Mouse (Mus musculus) heart, adult 11 months (tissue): ENCODE data around the gene Nadk2.
A peak's percentile ranks its signal among the peaks of the same experiment; 100 is the strongest.

Experiments used
- DNase-seq: peaks from one replicate; pipeline ENCODE4 v3.0.0; 2022

Gene Nadk2

DNA sequence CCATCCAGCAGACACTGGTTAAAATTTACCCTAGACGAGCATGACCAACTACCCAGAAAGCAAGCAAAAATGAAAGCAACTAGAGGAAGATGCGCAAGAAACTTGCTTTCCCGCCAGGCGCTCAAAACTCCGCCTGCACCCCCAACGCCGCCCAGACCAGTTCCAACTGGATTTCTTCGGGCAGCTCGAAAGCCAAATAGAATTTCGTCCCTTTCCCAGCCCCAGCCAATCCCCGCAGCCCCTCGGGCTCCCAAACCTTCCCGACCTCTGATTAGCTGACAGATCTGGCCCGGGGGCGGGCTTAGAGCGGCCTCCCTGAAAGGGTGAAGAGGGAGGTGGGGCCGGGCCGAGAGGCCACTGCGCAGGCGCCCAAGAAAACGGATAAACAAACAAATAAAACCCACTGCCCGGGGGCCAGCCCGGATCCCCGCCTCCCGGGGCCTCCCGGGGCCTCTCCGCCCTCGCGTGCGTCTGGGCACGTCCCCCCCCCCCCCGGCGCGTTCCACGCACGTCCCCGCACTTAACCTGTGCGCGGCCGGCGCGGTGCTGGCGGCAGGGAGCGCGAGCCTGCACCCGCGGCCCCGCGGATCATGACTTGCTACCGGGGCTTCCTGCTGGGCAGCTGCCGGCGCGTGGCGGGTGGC is at the start of gene Nadk2:
Nadk2 (plus strand) TSS at position 349 of the 644 bp plus-strand sequence.
- peak; percentile 100 for DNase-seq

DNA sequence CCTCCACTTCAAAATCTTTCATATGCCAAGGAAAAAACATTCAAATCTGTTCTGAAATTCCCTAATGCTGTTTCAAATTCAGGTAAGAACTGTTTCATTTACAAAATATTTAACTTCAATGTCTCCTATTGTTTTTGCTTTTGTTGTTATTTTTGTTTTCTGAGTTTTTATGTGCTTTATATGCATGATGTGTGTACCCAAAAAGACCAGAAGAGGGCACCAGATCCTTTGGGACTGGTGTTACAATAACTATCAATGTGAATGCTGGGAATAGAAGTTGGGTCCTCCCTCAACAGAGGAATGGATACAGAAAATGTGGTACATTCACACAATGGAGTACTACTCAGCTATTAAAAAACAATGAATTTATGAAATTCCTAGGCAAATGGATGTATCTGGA is 15.4 kb upstream of the Nadk2 start:
- DNase-seq: no peak

DNA sequence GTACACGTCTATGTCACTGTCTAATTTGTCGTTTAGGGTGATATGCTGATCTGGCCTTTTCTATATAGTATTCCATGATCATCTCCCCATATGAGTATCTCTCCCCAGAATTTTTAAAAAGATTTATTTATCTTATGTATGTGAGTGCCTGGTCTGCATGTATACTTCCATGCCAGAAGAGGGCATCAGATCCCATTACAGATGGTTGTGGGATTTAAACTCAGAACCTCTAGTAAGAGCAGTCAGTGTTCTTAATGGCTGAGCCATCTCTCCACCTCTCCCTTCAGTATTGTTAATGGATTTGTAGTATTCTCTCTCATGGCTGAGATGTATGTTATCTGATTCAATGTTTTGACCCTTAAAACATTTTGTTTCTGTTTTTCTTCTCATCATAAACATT is 11.2 kb upstream of the Nadk2 start:
- DNase-seq: no peak

DNA sequence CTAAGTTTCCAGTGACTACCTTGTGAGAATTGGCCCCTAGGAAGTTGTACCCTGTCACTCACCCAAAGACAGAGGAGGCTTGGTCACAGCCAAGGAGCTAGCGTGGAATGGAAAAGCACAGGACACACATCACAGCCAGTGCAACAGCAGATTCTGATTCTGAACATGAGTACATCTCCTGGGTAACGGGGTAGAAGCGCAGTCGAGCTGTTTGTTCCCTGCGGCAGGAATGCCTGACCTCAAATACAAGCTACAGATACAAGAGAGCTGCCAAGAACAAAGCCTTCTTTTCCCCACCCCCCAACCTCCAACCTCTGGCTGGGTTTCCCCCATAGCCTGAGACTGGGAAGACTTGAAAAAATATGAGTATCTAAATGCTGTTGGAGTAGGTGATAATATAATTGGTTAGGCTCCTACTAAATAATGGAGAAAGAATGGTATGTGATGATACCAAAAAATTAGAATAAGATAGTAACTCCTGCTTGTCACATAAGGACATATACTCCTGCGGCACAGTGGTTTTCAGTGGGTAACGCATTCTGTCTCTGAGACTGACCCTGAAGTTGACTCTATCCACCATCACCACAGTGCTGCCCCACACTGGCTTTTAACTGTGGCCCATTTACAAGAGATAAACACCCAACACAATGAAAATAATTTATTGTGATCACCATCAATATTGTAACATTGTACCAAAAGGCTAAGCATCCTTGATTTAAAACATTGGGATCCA is 9.7 kb upstream of the Nadk2 start:
- no peak for DNase-seq

DNA sequence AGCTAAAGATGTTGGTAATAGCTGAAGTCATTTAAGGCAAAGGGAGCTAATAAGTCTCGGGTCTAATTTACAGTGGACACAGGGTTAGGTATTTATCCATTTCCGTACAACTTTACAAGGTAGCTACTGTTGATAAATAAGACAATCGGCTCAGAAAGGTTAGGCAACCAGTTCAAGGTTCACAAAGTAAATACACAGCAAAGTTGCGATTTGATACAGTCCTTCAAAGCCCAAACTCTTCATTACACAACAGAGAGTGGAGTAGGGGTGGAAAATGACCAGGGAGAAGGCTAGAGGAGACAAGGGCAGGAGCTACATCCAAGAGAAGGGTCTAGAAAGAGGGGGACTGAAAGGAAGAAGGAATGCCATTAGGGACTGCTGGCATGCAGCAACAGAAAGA is 2.2 kb upstream of the Nadk2 start:
- no peak for DNase-seq

DNA sequence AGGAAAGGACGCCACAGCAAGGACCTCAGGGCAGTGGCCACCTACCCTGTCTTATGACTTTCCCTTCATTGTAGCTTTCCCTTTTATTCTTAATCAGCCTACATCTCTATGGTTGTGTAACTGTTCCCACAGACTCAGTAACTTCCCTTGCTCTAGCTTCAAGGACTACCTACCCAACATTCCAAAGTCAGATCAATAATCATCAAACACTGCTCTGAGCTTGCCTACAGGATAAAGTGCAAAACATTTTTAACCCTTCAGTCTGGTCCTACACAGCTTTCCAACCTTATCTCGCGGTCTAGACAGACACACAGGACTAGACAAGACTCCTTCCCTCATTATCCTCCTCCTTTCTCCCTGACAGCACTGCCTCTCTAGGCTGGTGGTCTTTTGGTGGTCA is 707 bp upstream of the Nadk2 start:
- no peak for DNase-seq

DNA sequence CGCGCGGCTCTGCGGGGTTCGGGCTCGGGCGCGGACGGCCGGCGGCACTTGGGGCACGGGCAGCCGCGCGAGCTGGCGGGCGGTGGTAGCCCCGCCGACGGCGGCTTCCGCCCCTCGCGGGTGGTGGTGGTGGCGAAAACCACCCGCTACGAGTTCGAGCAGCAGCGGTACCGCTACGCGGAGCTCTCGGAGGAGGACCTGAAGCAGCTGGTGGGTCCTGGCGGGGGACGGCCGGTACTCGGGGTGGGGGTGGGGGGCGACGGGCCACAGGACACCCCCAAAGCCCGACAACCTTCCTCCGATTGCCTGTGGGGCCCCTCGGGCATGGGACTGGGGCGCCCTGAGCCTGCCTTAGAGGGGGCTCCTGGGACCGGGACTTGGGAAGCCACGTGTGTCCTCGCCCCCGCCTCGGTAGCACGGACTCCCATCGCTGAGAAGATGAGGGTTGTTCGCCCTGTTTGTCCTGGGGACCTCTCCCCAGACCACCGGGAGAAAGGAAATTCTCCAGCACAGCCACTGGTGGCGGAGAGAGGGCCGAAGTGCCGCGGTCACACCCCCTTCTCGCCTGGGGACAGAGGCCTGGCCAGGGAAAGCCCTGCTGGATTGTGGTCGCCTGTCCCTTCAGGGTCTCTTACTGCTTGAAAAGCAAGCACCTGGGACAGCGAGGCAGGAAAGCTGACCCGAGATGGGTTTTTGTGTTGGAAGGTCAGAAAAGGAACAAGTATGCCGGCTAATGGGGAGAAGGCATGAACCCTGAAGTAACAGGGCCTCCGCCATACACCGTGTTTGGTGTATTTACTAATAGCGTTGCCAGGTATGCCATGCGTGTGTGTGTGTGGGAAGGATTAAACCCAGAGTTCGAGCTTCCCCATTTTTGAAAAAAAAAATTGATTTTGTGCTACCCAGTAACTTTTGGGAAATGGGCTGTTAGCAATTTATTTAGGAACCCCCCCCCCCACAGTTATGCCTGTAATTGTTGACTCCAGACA is 790 bp downstream of the Nadk2 start:
- DNase-seq: peak; percentile 96

DNA sequence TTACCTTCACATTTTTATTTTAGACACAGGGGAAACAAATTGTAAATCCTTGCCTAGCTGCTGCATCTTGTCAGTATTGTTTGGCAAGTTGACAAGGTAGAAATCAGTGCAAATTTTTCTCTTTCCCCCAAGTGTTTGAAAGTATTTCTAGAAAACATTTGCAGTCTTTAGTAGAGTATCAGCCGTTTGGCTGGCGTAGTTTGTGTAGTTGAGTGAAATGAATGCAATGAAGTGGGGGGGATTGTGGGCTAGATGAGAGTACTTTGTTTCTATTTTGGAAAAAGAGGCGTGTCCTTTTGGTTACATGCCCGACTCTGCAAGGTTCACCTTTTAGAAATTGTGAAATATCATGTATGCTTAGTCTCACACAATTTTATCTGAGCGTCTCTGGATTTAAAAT is 1.6 kb downstream of the Nadk2 start:
- DNase-seq: no peak

DNA sequence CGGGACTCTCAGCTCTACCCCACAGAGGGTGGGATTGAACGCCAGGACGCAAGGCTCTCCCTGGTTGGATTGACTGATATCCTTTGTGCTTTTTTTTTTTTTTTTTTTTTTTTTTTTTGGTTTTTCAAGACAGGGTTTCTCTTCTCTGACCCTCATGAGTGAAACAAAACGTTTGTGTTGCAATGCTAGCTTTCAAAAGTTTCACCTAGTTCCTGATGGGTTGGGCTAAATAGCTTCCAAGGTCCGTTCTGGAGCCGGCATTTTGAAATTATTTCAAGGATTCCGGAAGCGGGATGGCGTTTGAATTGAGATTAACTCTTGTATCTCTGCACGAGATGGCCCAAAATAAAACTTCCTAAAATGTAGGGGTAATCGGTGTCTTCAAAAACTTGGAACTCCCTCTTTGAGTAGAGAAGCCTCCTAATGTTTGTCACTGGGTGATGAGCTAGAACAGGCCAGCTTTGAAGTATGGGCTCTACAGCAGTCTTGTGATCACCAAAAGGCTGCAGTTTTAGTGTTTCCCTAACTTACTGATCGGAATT is 2.1 kb downstream of the Nadk2 start:
- DNase-seq: no peak

DNA sequence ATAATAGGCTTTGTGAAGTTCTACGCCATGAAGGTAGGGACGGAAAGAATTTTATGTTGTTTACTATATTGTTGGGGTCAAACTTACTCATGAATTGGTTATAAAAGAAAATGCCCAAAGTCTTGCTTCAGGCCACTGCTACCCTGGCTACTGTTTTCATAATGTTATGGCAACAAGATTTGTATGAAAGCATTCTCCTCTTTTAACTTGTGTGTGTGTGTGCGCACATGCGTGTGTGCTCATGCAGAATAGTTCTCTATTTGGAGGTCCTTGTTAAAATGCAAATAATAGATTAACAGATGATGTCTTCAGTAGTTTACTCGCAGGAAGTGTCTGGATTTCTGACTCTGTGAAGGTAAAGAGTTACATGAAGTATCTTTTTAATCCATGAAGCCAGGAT is 2.6 kb downstream of the Nadk2 start:
- DNase-seq: no peak

DNA sequence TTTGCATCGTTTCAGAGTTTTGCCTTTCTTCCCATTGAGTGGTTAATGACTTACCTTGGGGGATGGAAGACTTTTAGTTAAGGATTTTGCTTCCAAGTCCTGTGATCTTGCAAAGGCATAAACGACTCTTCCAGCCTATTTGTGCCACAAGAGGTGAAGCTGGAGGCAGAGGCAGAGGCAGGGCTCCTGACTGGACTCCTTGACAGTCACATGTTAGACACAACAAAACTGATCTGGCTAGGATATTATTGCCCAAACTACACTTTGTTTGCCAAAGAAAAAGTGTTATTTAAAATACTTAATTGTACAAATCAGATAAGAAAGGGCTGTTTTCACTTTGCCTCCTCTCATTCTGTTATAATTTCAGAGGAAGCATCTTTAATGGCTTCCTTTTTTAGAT is 3.1 kb downstream of the Nadk2 start:
- DNase-seq: no peak

DNA sequence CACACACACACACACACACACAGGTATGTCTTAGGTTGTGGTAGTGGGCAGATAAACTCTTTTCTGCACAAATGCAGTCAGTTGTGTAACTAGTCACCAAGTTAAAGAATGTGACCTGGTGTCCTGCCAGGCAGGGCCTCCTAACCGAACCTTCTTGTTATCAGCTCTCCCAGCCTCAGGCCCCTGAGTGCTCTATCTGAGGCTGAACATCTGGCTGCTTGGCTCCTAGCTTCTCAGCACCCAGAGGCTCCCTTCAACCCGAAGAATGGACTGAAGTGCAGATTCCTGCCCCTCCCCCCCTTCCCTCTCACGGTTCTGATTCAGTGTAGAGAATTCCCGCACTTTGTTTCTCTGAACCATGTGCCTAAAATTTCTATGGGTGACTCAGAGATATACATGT is 3.6 kb downstream of the Nadk2 start:
- peak; percentile 93 for DNase-seq

DNA sequence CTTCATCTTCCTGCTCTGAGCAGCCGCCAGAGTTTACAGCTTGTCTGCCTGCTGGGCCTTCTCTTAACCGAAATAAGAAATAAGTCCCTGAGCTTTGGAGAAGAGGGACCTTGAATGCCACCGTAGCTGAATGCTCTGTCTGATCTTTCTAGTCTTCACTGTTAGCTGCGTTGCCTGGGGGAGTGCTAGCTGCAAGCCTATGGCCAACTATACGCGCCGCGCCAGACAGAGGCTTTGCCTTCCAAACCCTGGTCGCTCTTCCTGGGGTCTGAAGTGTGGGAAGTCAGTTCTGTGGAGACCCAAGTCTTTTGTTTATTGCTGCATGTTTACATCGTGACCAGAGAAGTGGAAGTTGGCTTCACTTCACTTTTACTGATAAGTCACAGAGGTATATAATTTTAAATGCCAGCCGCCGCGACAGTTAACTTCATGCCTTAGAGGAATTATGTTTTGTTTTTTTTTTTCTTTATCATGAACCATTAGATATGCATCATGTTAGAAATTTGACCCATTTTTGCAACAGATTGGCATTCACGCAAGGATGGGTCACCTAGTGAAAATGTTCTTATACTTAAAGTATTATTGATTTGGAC is 4.6 kb downstream of the Nadk2 start:
- no peak for DNase-seq

DNA sequence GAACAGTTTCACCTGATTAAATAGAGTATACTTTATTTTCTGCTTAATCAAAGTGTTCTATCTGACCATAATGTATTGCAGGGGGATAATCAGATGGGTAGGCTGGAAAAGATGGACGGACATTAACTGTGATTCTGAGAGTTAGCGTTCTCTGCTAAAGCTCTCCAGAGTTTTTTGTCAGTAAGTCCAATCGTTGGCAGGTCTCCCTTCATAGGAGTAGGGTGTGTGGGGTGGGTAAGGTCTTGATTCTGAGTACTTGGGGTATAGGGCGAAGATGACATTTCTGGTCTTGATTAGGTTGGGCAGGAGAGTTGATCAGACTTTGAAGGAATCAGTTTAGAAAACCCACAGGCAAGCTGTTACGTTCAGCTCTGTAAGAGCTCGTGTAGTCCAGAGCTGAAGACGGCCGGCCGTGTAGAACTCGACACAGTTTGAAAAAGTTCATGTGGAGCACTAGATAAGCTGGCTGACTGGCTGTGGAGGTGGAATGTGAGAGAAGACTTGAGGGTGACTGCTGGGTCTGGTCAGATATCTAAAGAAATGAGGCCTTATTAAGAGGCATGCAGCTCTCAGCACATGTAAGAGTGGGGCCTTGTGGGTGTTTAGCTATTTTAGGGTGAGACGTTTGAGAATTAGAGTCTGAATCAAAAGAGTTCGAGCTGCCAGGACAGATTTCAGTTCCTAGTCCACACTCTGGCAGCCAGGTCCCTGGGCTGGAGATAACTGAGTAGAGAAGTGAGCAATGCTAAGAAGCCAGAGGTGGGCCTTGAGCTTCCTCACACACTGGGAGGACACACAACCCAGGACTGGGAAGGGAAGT is 7.6 kb downstream of the Nadk2 start:
- DNase-seq: peak; percentile 88

DNA sequence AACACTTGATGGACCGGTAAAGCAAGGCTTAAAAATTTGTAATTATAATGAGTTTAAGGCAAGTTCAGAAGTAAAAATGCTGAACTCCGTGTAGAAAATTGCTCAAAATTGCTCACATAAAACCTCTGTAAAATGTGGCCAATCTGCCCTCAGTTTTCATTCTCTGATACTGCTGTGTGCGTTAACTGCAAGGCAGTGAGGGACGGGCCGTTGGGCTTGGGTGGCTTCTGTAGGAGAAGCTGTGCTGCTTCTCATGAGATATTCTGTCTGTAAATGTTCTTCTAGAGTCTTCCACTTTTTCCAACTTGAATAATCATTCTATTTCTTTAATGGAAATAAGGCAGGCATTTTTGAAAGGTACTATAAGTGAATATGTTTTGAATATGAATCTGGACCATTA is 8.6 kb downstream of the Nadk2 start:
- no peak for DNase-seq

DNA sequence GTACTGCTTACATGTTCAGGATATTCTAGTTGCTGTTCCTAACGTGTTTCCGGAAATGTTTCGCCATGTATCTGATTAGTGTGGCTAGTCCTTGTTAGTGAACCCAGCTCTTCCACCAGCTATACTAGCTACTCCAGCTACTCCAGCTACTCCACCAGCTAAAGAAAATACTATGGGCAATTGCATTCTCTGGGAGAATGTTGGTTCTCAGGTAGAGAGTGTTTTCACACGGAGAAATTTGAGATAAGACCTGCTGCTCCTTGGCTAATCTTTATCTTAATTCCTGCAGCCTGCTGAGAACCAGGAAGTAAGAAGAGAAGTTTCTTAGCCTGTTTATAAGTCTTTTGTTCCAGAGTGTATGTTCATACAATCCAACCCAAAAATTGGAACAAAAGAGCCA is 9.1 kb downstream of the Nadk2 start:
- no peak for DNase-seq

DNA sequence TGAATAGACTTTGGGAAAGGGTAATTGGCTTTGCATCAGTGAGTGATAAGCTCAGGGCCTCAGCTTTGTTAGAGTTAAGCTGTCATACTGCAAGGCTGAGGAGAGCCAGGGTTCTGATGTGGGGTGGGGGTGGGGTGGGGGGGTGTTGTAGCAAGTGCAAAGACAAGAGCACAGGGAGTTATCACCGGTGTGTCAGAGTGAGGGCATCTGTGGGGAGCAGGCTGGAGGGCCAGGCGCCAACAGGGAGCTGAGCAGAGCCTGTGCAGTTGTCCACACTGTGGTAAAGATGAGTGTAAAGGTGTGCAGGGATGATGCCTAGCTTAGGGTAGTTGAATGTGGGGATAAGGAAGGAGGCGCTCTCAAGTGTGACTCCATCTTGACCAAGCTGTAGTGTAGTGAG is 10.2 kb downstream of the Nadk2 start:
- peak; percentile 46 for DNase-seq

DNA sequence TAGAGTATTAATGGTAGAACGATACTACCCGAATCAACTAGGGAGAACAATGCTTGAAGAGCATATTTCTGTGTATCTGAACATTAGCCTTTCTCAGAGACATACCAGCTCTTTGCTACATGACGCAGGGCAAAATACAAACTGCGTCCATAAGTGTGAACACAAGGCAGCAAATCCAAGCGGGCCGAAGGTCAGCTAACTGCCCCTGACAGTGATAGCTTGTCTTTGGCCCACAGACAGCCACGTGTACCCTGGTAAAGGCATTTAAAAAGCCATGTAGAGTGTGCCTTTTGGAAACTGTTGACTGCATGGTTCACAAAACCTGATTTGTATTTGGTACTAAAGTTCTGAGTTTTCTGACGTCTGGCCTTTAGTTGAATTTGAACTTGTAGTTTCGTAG is 11.7 kb downstream of the Nadk2 start:
- DNase-seq: peak; percentile 88

DNA sequence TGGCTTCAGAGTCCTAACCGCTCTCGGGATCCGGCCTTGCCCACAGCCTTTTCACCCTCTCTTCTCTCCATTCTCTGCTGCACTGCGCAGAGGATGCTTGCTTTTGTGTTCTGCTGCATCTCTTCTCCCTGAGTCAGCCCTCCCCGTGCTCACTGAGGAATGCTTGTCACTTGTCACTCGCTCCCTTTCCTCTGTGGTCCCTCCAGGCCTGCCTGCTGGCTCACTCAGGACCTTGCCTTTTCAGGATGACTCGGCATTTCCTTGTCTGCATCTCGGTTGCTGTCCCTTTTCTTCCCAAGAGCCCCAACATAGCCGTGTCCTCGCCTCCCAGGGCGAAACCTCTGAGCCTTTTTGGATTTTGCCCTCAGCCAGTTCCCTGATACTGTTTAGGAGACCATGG is 15.8 kb downstream of the Nadk2 start:
- DNase-seq: peak; percentile 91

DNA sequence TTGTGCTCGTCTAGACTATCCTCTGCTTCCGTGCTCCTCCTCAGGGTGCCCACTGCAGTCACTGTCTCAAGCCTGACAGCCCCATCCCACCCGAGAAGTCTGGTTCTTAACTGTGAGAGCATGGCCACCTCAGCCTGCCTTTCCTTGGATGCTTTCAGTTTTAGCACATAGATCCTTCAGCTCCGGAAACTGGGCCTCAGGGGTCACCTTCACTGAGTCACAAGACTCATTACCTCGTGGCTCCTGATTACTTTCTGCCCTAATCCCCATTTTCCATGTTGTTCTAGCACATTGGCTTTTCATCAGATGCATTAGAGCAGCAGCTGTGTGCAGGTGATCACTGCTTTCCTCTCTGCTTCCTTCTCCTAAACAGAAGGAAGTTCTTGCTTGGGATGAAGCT is 16.4 kb downstream of the Nadk2 start:
- peak; percentile 61 for DNase-seq

DNA sequence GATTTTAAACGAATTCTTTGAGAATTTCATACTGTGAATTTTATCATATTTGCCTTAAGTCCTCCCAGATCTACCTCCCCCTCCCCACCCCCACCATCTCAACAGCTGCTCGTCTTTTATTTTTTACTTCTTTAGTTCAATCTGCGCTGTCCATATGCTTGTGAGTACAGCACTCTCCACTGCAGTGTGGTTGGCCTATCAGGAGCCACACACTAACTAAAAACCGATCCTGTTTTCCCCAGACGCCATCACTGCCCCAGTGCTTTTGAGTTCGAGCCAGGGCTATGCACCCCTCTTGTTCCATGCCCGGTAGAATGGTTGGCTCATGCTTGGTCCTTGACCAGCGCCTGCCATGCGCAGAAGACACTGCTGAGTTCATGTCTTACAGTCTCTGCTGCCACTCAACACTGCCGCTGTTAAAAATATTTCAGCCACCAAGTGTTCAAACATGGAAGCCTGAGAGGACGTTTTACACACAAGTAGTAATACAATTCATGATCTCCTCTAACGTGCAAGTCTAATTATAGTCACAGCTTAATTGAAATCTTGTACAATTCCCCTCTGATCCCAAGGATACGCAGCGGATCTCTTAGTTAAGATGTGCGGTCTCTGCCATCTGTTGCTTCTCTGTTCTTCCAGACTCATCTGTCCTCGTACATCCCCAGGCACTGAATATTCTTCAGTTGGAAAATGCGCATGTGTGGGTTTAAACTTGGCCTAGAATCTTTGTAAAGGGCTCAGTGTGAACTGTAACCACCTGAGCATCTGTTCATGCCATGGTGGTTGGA is 17.0 kb downstream of the Nadk2 start:
- DNase-seq: peak; percentile 73
